Mouse (Mus musculus) forebrain, embryonic 15.5 days (tissue): ENCODE data around the gene Dgkh. TPM values are rescaled to one million over a fixed set of nuclear protein-coding genes. Genes with fewer than 3 reads are reported as not detected.

Experiments
- ATAC-seq: fragments of 200-750 bp; cut with Nextera tagmentation; replicated peaks from 2 replicates; pipeline ENCODE4 v1.8.0; 2017; ENCODE audit warnings: mild to moderate bottlenecking, moderate TSS enrichment, moderate library complexity
- H3K27ac ChIP-seq: fragments of 300-500 bp; sonication (generic); replicated peaks from 2 replicates; pipeline ENCODE4 v1.5.1; 2015; ENCODE audit warnings: mild to moderate bottlenecking, inconsistent platforms
- H3K27me3 ChIP-seq: fragments of 300-500 bp; sonication (generic); 2 replicates; pipeline ENCODE4 v1.6.1; 2015; ENCODE audit warnings: inconsistent platforms
- H3K36me3 ChIP-seq: fragments of 300-500 bp; sonication (generic); 2 replicates; pipeline ENCODE4 v1.6.1; 2015; ENCODE audit warnings: mild to moderate bottlenecking, inconsistent platforms
- H3K4me1 ChIP-seq: fragments of 300-500 bp; sonication (generic); 2 replicates; pipeline ENCODE4 v1.6.1; 2015; ENCODE audit warnings: inconsistent platforms
- H3K4me2 ChIP-seq: fragments of 300-500 bp; sonication (generic); replicated peaks from 2 replicates; pipeline ENCODE4 v1.6.1; 2015; ENCODE audit warnings: mild to moderate bottlenecking, inconsistent platforms
- H3K4me3 ChIP-seq: fragments of 300-500 bp; sonication (generic); 2 replicates; pipeline ENCODE4 v1.5.1; 2015; ENCODE audit warnings: mild to moderate bottlenecking, inconsistent platforms
- H3K9ac ChIP-seq: fragments of 300-500 bp; sonication (generic); replicated peaks from 2 replicates; pipeline ENCODE4 v1.6.1; 2015; ENCODE audit warnings: mild to moderate bottlenecking, inconsistent platforms
- H3K9me3 ChIP-seq: fragments of 300-500 bp; sonication (generic); 2 replicates; pipeline ENCODE4 v1.6.1; 2016; ENCODE audit warnings: inconsistent platforms
- WGBS: fragments of 180-500 bp; shearing (Covaris S2); methylation state at CpG from one replicate; pipeline ENCODE4 v1.1.7; 2015; ENCODE audit warnings: mixed read lengths; 5-methylcytosine and 5-hydroxymethylcytosine counted together
- polyA plus RNA-seq: library from polyadenylated mRNA; unstranded; fragments of >200 nt; fragmentation: Nextera tagmentation; extraction: Ambion mirVana; gene quantifications from 2 replicates; pipeline ENCODE4 v1.2.1, GENCODE M21; 2015

Dgkh gene
- polyA plus RNA-seq, 1 experiment from 2014 or later = 2.6 TPM

- Histone ChIP-seq H3K9ac (no peak overlapping the region), H3K36me3 (no peaks in the 10 kb centered on the region), H3K9me3 (no peaks in the 10 kb centered on the region), H3K4me3 (no peak overlapping the region), H3K4me2 (no peak overlapping the region), H3K4me1 (no peaks in the 10 kb centered on the region), H3K27me3 (no peaks in the 10 kb centered on the region), H3K27ac (no peak overlapping the region)
- WGBS = 76% methylated on average over 5 of the region's 5 CpGs
- no peak for ATAC-seq
Observed at GRCm38 (mm10) chr14:78639691-78640090, 92.9 kb downstream of the Dgkh start.

- Histone ChIP-seq H3K4me1 (no peaks in the 10 kb centered on the region), H3K27ac (no peak overlapping the region), H3K4me3 (no peak overlapping the region), H3K36me3 (no peaks in the 10 kb centered on the region), H3K9ac (no peak overlapping the region), H3K27me3 (no peaks in the 10 kb centered on the region), H3K9me3 (no peaks in the 10 kb centered on the region), H3K4me2 (no peak overlapping the region)
- ATAC-seq = no peak
- WGBS = 80% methylated on average over 14 of the region's 14 CpGs
Observed at GRCm38 (mm10) chr14:78635612-78636400, 96.8 kb downstream of the Dgkh start.

DNA sequence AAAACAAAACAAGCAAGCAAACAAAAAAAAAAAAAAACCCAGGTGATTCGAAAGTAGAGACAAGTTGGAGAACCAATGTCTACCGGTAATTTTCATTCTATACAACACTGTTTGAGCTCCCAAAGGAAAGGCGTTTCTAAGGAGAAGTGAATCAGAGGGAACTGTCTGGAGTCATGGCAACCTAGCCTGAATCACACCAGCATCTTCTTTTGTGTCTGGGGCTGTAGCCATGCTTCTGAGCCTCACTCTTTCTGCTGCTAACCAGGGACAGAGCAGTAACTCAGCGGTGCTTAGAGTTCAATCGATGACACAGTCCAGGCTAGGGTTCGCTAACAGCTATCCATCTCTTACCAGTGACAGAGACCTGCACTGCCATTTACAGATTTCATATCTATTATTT is 99.8 kb downstream of the Dgkh start:
- no peak overlapping the region for H3K9ac ChIP-seq
- no peak overlapping the region for H3K27ac ChIP-seq
- H3K4me2 ChIP-seq = no peak overlapping the region
- H3K9me3 ChIP-seq = no peaks in the 10 kb centered on the region
- H3K27me3 ChIP-seq = no peaks in the 10 kb centered on the region
- ATAC-seq = no peak
- H3K4me3 ChIP-seq = no peak overlapping the region
- H3K4me1 ChIP-seq = peaks cover 6% of the 10 kb centered on the region; the same call in 1 of the 2 replicates
- H3K36me3 ChIP-seq = no peaks in the 10 kb centered on the region
- 82% methylated on average over 6 of the region's 6 CpGs for WGBS

DNA sequence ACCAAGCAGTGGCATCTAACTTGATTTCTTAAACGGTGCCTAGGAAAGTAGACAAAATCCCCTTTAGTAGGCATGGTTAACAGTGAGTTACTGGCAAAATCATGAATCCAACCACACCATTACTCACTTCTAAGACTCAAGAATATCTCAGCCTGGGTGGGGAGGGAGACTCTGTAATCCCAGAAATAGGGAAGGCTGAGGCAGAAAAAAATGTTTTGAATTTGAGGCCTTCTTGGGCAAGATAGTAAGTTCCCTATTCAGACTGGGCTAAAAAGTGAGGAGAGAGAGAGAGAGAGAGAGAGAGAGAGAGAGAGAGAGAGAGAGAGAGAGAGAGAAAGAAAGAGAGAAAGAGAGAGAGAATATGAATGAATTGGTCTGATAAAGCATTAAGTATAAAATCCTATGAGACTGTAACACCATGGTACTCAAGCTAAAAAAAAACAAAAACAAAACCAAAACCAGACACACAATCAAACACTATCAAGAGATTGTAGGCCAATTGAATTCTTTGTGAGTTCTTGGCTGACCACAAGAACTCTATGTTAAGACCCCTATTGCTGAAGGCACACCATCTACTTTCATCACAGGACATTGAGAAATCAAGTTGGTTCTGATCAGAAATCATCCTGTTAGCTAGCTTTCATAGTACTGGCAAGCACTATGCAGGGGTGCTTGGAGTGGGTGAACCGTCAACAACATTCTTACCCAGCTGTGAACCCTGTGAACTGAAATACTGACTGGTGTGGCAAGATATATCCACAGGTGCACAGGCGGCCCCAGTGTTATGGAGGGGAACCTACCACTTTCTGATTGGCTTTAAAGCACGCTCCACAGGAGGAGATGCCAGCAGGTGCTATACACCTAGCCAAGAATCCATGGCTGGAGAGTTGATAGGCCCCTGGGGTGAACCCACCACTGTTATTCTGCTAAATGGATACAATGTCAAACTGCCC is 101.4 kb downstream of the Dgkh start:
- Histone ChIP-seq H3K4me1 (peaks cover 6% of the 10 kb centered on the region; the same call in 1 of the 2 replicates), H3K27ac (no peak overlapping the region), H3K27me3 (no peaks in the 10 kb centered on the region), H3K4me3 (no peak overlapping the region), H3K4me2 (no peak overlapping the region), H3K36me3 (no peaks in the 10 kb centered on the region), H3K9me3 (no peaks in the 10 kb centered on the region), H3K9ac (no peak overlapping the region)
- WGBS = 96% methylated on average over 4 of the region's 4 CpGs
- ATAC-seq = no peak

GRCm38 (mm10) chr14:78627516-78628275 is 104.9 kb downstream of the Dgkh start:
- H3K4me1 ChIP-seq = peaks cover 6% of the 10 kb centered on the region; the same call in 1 of the 2 replicates
- H3K27me3 ChIP-seq = no peaks in the 10 kb centered on the region
- H3K4me2 ChIP-seq = no peak overlapping the region
- H3K36me3 ChIP-seq = no peaks in the 10 kb centered on the region
- whole genome bisulfite sequencing = 90% methylated on average over 21 of the region's 21 CpGs
- no peak overlapping the region for H3K9ac ChIP-seq
- no peaks in the 10 kb centered on the region for H3K9me3 ChIP-seq
- no peak overlapping the region for H3K4me3 ChIP-seq
- no peak overlapping the region for H3K27ac ChIP-seq
- ATAC-seq = no peak

DNA sequence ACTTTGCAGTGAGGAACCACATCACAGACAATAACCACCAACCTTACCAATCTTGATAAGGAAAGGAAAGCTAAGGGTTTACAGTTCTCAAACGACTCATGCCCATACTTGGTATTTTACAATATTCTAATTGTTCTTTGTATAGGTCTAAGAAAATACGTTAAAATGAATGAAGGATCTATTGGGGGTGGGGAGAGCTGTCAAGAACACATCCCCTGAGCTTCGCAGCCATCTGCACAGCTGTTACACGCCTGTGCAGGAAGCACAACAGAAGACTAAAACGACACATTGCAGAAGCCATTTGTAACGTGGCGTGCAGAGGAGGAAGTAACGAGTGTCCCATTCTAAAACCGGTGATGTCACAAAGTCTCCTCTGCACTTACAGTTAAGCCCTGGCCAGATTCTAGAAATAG is 113.7 kb downstream of the Dgkh start:
- Histone ChIP-seq H3K4me2 (no peak overlapping the region), H3K9me3 (no peaks in the 10 kb centered on the region), H3K27me3 (no peaks in the 10 kb centered on the region), H3K9ac (no peak overlapping the region), H3K4me1 (no peaks in the 10 kb centered on the region), H3K4me3 (no peak overlapping the region), H3K36me3 (no peaks in the 10 kb centered on the region), H3K27ac (no peak overlapping the region)
- ATAC-seq = no peak
- WGBS = 56% methylated on average over 9 of the region's 9 CpGs

DNA sequence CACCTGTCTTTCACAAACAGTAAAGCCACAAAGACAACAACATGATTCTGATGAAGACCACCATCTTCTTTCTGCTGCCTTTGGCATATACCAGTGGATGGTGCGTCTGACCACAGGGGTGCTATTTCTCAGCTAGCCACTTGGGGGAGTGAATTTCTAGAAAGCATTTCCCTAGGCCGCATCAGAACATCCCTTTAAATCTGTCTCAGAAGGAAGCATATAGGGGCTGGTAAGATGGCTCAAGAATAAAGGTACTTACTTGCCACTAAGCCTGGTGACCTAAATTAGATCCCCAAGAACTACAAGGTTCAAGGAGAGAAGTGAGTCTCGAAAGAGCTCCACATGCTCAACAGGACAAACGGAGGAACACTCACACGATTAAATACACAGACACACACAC is 119.0 kb downstream of the Dgkh start:
- H3K4me1 ChIP-seq = no peaks in the 10 kb centered on the region
- no peaks in the 10 kb centered on the region for H3K9me3 ChIP-seq
- no peak overlapping the region for H3K9ac ChIP-seq
- H3K27ac ChIP-seq = no peak overlapping the region
- H3K36me3 ChIP-seq = no peaks in the 10 kb centered on the region
- no peaks in the 10 kb centered on the region for H3K27me3 ChIP-seq
- H3K4me2 ChIP-seq = no peak overlapping the region
- WGBS = 75% methylated on average over 5 of the region's 5 CpGs
- H3K4me3 ChIP-seq = no peak overlapping the region
- ATAC-seq = no peak

- 63% methylated on average over 9 of the region's 9 CpGs for WGBS
- Histone ChIP-seq H3K27me3 (no peaks in the 10 kb centered on the region), H3K4me3 (no peak overlapping the region), H3K27ac (no peak overlapping the region), H3K4me2 (no peak overlapping the region), H3K9ac (no peak overlapping the region), H3K4me1 (no peaks in the 10 kb centered on the region), H3K9me3 (no peaks in the 10 kb centered on the region), H3K36me3 (no peaks in the 10 kb centered on the region)
- no peak for ATAC-seq
Observed at GRCm38 (mm10) chr14:78612111-78612788, 120.3 kb downstream of the Dgkh start.

DNA sequence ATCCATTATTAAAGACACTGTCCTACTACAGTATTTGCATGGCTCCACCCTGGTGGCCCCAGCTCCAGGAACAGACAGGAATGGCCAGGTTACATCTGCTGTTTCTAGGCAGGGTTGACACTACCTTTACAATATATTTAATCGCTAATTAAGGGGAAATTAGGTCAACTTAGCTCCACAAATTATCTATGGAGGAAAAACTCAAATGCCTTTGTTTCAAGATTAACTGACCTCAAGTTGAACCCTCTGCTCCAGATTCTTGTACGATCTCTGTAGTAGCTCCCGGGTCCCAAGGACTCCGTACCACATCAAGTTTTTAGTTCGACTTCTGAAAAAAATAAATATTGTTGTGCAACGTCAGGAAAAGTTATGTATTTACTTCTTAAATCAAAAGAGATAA is 137.7 kb downstream of the Dgkh start:
- no peaks in the 10 kb centered on the region for H3K9me3 ChIP-seq
- H3K4me2 ChIP-seq = no peak overlapping the region
- no peak overlapping the region for H3K4me3 ChIP-seq
- no peak overlapping the region for H3K27ac ChIP-seq
- no peak overlapping the region for H3K9ac ChIP-seq
- no peaks in the 10 kb centered on the region for H3K4me1 ChIP-seq
- H3K27me3 ChIP-seq = no peaks in the 10 kb centered on the region
- whole genome bisulfite sequencing = 88% methylated on average over 6 of the region's 6 CpGs
- peaks cover 8% of the 10 kb centered on the region for H3K36me3 ChIP-seq
- no peak for ATAC-seq

DNA sequence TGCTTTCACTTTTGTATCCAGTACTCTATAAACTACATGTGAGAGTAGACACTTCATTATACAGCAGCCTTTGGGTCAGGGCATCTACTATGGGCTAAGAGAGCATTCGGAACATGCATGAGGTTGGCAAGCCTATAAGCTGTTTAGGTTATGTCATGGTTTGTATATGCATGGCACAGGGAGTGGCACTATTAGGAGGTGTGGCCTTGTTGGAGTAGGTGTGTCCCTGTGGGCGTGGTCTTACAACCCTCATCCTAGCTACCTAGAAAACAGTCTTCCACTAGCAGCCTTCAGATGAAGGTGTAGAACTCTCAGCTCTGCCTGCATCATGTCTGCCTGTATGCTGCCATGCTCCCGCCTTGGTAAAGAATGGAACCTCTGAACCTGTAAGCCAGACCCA is 139.6 kb downstream of the Dgkh start:
- 91% methylated on average over 3 of the region's 3 CpGs for WGBS

GRCm38 (mm10) chr14:78590335-78590734 is 142.2 kb downstream of the Dgkh start:
- H3K9me3 ChIP-seq = no peaks in the 10 kb centered on the region
- no peaks in the 10 kb centered on the region for H3K27me3 ChIP-seq
- H3K36me3 ChIP-seq = peaks cover 7% of the 10 kb centered on the region; the same call in 1 of the 2 replicates
- no peak overlapping the region for H3K4me3 ChIP-seq
- 16% methylated on average over 2 of the region's 2 CpGs for WGBS
- H3K4me2 ChIP-seq = no peak overlapping the region
- no peaks in the 10 kb centered on the region for H3K4me1 ChIP-seq
- ATAC-seq = 0 out of 2 replicates have a peak, but pooled peaks have one; percentile 63
- no peak overlapping the region for H3K27ac ChIP-seq
- H3K9ac ChIP-seq = no peak overlapping the region

More for the DNA sequence above, 139.6 kb downstream of the Dgkh start:
- ATAC-seq = no peak
- Histone ChIP-seq H3K4me1 (no peaks in the 10 kb centered on the region), H3K27me3 (no peaks in the 10 kb centered on the region), H3K9ac (no peak overlapping the region), H3K4me2 (no peak overlapping the region), H3K4me3 (no peak overlapping the region), H3K36me3 (peaks cover under 1% of the 10 kb centered on the region), H3K27ac (no peak overlapping the region), H3K9me3 (no peaks in the 10 kb centered on the region)
